Mouse (Mus musculus): ENCODE results near the gene Col25a1.

Col25a1 gene

DNA sequence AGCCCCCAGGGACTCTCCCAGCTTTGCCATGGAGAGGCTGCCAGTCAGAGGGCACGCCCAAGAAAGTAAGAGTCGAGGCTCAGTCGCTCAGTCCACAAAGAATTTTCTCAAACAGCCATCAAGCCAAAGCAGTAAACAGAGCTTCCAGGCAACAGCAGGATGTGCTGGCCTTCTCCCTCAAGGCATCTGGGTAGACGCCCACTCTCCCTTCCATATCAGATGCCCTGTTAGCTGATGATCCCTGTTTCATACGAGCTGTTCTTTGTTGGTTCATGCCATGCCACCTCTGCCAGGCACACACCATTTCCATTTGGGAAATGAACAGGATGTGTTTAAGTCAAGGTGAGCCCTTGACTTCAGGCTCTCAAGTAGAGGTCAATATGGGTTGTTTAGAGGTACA lies 334.1 kb downstream of the Col25a1 start:
- DNase-seq (ENCODE audit: low spot score in 2 of 2), result no peak

DNA sequence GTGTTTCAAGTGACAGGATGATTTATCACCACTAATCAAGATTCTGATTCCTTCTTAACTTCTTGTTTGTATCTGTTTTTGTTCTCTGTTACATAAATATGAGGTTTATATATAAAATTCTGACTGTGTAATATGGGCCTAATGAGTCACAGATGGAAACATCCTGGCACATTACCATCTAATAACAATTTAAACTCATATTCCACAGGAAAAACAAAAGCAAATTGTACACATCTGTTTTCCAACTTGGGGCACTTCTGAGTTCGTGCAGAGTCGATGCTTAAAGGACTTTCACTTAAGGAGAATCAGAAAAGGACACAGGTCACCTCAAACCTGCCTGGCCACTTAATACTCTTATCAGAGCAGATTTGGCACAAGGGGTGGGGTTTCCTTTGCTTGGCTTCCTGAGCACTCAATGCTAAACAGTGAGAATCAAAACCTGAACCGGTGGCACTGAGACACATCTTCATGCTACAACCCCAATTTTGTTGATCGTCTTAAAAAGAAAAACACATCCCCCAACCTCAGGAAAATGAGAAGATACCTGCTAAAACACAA lies 342.0 kb downstream of the Col25a1 start:
- no peak for DNase-seq (ENCODE audit: low spot score in 2 of 2)

DNA sequence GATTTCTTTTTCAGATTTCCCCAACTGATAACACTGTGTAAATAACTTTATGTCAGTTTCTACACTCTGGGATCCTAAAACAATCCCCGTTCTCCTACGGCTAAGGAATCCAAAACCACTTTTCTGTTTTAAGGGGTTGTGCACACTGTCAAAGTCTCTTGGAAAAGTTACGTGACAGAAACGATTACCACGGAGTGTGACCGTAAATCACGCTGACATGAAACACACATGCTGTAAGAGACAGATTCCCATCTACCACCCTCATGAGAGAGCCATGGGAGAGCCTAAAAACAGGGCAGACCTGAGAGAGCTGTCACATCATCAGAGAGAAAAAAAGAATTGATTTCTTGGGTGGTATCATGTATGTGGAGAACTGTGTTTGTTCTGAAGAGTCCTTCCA lies 342.7 kb downstream of the Col25a1 start:
- DNase-seq (ENCODE audit: low spot score in 2 of 2), result no peak

DNA sequence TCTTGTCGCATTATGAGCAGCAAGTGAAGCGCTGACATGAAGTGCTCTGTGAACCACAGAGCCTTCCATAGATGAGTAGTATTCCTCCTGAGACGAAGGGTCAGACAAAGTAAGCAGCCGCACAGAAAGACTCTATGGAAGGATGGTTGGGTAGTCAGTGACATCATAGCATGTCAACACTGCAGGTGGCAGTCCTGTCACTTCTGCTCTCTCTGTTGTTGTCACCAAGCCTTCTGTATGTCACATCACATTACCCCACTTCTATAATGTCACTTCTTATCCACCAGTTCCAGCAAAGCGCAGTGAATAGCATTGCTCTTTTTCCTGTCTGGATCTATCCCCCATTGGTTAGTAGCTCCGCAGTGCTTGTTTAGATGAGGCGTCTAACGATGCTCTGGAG lies 351.2 kb downstream of the Col25a1 start:
- DNase-seq (ENCODE audit: low spot score in 2 of 2), result no peak

DNA sequence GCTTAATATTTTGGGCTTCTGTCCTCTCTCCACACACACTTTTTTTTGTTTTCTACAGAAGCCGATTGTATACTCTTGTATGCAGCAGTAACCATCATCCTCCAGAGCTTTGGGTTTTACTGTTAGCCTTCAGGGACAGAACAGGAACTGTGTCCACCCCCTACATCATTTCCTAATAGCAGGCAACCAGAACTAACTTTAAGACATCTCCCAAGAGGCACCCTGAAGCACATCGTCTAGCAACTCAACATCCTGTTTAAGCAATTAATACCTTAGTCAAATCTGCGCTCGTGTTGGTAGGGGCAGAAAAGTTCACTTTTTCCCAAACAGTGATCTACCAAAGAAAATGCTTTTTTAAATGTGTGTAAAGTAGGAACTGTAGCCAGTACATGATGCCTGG lies 357.5 kb downstream of the Col25a1 start:
- DNase-seq (ENCODE audit: low spot score in 2 of 2), result no peak

DNA sequence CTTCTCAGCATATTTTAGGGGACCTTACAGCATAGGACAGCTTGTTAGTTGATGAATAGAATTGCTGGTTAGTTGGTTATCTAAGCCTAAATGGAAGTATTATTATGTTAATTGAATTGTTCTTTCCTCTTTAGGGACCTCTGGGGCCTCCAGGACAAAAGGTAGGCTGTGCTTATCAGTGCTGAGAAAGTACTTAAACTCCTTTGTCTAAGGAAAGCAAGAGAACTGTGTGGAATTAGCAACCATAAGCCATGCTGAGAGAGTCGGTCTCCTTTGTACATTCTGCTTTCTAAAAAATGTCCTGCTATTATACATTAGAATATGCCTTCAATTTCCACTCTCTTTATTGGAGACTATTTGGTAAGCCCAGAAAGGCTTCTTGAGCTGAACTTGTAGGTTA lies 362.9 kb downstream of the Col25a1 start:
- DNase-seq (ENCODE audit: low spot score in 2 of 2), result no peak

DNA sequence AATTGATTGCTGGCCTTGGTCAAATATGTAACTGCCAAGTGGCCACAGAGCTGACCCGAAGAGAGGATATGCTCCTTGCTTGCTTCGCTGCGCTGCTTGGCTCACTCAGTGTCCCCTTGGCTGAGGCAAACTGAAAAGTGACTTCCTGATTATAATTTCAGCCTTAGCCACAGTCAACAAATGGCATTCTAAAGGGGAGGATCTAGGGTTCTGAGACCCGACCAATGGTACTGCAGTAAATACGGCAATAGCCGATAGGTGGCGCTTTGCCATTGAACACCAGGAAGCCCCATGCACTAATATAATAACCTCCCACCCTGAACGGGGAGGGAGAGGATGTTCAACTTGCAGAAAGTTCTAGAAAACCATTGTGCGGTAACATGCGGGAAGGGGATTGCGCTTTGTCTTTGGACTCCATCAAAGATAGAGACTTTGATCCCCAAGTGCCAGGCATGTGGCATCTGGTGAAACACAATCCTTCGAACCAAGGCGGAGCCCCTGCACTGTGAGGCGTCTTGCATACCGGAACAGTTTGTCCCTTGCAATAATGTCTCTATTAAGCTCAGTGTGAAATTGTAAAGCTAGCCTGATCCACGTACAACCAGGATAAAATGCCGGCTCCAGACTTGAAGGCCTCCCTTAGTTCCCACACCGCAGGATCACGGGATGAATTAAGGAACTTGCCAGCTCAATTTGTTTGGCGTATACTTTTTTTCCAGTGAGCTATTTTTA lies 363.5 kb downstream of the Col25a1 start:
- DNase-seq (ENCODE audit: low spot score in 2 of 2), result no peak

DNA sequence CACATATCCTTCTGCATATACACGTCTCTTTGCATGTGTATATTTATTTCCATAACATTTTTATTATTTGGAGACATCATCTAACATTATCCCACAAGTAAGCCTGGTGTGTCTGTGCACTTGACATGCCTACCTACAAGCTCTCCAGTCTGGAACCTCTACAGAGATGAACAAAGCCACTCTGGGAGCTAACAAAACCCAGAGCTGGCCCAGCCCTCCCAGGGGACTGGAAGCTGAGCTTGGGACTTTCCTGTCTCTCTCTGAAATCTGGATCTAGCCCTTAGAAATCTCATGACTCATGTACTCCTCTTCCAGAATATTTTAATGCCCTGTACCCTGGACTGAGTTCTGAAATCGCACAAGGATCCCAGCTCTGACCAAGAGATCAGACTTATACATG lies 365.7 kb downstream of the Col25a1 start:
- no peak for DNase-seq (ENCODE audit: low spot score in 2 of 2)

DNA sequence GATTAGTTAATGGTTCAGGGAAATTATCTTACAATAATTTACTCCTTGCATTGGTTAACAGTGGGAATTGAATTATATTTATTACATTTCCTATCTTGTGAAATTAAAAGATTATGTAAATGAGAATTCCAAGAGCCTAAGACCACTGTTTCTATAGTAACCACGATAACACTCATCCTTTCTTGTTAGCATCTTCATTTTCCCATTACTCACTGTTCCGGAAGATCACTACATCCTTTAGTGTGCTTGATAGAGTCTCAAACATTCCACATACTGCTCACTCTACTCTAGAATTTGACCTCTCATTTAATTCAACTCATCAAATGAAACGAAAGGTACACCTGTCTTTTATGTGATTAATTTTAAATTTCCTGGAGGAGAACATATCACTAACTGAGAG lies 370.4 kb downstream of the Col25a1 start:
- no peak for DNase-seq (ENCODE audit: low spot score in 2 of 2)

DNA sequence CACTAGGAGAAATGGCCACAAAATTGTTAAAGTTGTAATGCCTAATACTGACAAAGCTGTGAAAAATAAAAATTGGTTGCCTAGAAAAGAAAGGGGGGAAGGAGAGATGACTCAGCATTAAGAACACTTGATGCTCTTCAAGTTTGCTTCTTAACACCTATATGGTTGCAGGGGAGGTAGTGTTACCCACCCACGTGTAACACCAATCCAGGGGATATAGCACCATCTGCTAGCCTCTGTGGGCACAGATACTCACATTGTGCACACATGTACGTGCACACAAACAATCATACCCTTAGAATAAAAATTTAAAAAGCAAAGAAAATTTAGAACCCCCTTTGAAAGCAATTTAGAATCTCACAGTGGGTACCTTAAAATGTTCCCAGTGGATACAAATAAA lies 377.0 kb downstream of the Col25a1 start:
- DNase-seq (ENCODE audit: low spot score in 2 of 2), result no peak

DNA sequence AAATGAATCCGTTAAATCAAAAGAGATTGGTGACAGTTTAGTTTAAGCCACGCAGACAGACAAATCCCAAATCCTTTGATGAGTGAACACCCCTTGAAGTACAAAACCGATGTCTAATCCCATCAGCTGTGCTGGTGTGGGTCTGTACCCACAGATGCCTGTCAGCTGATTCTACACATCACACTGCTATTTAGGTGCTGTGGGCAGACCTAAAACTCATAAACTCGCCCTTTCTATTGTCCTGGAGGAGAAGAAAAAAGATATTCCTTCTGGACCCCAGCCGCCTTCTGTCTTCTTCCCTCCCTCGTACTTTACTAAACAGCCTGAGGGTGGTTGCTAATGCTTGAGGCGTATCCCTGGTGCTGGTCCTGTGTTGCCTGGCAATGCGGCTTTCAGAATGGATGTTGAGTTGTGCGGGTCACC lies 387.2 kb downstream of the Col25a1 start:
- DNase-seq (ENCODE audit: low spot score in 2 of 2), result no peak

DNA sequence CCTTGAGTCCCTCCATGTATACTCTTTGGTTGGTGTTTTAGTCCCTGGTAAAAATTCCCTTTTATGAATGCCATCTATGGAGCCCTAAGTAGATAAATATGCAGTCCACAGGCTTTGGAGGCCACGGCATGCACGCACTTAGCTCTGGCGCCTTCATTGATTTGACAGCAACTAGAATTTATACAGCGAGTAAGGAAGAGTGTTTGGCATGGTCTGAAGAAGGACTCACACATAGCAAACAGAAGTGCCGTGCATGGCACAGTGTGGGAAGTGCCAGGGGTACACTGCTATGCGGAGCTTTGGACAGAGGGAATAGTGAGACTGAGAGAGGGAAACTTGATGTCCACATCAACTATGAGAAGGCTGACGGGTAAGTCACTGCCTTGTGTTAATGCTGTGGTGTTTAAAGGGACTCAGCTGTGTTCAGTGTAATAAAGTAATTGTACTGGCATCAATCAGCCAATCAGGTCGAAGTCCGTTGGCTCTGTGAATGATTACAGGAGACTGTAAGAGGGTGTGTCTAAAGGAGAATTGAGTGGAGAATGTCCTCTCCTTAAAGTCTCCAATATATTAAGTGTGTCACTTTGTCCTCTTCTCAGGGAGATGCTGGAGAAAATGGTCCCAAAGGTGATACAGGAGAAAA lies 390.7 kb downstream of the Col25a1 start:
- DNase-seq (ENCODE audit: low spot score in 2 of 2), result no peak

DNA sequence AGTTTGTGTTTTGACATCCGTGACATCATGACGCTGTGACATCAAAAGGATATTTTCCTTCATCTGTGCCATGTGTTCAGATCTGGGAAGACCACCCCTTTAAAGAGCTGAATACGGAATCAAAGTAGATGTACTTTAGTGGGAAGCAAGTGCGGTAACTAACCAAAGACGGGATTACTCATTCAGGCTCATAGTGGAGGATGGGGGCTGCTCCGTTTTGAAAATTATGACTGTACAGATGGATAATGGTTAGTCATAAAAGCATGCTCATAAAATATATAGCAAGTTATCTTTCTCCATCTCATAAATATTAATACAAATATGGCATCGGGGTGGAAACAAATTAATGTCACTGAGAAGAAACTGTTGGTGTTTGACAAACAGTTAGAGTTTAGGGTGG lies 391.7 kb downstream of the Col25a1 start:
- no peak for DNase-seq (ENCODE audit: low spot score in 2 of 2)

DNA sequence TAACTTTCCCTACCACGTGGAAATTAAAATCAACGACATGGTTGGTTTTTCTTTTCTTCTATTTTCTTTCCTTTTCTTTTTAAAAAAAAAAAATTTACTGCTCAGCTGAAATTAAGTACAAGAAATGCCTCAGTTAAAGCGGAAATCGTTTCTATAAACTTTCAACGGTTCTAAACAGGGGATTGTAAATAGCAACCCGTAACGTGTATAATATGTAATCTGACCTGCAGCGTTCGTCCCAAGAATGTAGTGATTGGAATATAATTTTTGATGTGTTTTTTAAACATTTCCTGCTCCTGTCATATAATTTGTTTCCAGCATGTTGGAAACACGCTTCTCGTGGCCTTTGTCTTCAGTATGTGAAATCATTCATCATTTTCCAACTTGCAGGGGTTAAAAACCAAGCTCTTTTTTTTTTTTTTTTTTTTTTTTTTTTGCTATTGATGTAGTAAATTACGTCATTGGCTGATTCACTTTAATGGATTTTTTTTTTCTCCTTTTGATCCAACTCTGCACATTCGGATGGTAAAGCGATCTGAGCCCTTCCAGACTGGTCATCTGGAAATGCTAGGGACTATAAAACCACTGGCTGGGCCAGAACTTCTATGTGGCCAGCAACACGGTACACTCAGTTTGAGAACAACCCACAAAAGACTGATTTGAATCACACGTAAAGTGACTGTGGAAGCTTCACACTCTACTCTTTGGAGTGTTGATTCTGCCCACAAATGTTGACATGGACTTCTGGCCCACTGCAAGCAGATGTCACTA lies 393.3 kb downstream of the Col25a1 start:
- DNase-seq (ENCODE audit: low spot score in 2 of 2), result no peak

DNA sequence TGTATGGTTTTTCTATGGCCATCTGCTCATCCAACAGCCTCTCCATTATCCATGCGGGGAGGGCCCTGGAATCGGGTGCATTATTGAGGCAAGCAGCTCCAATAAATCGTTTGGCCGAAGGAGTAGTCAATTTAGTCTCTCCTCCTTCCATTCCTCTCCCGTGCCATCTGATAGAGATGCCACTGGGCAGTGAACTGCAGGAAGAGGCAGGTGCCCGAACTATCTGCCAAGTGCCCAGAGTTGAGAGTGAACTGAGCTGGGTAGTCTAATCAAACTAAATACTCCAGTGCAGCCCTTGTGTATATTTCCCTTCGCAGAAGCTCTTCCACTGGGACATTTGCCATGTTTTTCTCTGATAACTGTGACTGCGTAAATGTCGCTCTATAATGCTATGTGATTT lies 403.7 kb downstream of the Col25a1 start:
- no peak for DNase-seq (ENCODE audit: low spot score in 2 of 2)

DNA sequence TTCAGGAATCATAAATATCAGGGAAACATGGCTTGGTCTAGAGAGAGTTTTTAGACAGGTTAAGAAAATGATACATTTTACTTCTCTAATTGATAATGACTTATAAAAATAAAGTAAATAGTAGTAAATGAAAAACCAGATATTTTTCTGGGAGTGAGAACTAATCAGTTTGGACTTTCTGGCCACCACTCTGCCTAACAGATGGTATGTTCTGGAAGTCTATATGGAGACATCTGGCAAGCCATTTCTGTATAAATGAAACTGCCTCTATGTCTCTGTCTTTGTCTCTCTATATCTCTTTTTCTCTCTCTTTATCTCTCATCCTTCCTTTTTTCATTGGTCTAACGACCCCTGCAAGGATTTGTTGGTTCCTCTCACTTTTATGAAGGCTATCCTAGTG lies 410.2 kb downstream of the Col25a1 start:
- no peak for DNase-seq (ENCODE audit: low spot score in 2 of 2)

DNA sequence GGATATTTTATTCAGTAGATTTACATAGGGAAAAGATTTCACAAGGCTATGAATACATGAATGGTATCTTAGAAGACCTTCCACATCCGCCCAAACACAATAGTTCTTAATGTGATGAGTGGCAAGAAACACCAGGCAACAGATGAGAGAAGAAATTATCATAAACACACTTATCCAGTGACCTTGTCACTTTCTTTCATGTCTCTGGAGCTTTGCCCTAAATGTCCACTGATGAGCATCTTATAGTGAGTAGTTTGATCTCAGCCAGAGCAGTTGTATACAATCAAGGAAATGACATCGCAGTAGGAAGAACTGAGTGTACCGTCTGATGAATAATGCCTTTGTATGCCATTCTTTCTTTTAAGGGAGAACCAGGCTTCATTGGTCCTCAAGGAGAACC lies 414.7 kb downstream of the Col25a1 start:
- no peak for DNase-seq (ENCODE audit: low spot score in 2 of 2)

DNA sequence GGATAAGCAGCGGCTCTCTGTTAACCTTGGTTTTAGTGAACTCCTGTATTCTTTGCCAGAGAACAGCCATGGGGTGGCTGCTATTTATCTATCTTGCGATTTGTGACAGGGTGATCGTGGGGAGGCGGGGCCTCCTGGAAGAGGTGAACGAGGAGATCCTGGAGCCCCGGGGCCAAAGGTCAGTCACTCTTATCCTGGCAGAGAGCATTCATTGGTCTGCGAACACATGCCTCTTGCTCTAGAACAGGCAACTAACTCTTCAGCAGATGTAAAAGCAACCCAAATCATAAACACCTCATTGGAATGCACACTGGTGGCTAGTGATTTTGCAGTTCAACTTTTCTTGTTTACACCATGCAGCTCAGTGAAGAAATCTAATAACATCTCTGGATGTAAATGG lies 417.8 kb downstream of the Col25a1 start:
- no peak for DNase-seq (ENCODE audit: low spot score in 2 of 2)

DNA sequence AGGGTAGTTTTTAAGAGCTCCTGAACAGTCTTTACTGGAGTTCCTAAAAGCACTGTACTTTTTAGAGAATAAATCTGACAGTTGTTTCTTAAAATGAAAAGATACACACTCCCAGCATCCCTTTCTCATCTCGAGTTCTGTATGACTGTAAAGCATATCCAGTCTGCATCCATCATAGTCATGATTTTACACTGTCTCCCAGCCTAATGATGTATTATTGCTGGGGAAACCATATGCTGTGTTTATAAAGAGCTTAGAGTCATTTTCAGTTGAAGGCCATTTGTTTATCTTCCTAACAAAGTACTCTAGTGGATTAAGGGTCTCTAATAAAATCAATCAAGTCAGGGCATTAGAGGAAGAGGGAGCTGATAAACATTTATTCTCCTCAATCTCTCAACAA lies 425.0 kb downstream of the Col25a1 start:
- no peak for DNase-seq (ENCODE audit: low spot score in 2 of 2)

DNA sequence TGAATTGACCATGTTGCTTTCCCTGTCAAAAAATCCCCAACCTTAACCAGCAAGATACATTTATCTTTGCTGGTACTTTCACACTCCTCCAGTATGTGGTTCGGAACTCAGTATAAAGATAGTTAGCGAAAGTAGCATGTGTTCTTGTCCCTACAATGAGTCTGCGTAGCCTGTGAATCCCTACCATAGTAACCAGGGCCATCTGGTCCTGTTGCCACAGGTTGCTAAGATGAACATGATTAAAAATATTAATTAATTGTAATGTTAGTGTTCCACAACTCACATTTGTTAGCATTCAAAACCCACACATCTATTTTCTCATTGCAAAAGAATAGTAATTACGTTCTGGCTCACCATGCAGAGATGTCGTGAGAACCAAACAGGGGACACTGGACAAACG lies 434.3 kb downstream of the Col25a1 start:
- no peak for DNase-seq (ENCODE audit: low spot score in 2 of 2)

DNA sequence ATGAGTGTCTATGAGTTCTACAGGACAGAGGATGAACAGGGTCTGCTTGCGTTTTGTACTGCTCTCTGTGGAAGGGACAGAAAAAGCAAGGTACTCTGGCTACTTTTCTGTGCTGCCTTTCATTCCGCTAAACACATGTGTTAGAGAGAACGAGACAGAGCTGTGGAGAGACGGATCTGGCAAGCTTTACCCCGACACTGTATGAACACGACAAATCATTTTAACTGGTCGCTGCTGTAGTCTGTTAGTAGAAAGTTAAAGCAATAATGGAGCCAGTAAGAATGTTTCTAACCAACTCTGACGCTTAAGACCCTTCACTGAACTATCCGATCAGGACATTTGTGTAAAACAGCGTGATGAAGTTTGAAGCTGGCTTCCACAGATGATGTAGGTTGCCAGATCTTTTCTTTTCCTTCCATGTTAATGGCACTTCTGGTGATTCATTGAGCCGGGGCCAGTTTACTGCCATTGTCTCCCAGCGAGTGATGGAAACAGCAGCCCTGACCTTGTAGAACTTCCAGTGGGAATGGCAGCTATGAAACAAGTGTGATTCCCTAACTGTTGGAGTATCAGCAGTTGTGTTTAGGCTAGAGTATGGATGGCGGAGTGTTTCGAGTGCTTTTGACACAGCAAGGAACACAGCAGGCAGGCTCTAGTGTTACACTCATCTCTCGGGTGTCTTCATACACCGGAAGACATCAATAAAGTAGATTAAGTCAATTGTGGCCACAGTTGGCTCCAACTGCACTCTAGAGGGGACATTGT lies 437.2 kb downstream of the Col25a1 start:
- no peak for DNase-seq (ENCODE audit: low spot score in 2 of 2)

DNA sequence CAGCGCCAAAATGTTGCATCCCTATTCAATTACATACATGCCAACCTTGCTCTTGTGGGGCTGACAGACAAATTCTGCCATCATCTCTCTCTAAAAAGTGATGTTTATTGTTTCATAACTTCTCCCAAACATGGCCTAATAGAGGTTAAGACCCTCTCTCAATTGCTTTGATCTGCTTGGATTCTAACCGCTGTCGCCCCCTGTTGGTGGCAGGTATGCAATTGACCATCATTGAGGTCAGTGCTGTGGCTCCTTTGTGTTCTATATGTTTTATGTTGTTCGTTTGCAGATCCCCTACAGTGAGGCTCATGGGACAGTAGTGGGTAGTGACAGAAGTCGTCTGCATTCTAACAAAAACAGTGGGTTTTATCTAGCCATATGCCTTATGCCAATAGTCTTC lies 441.9 kb downstream of the Col25a1 start:
- DNase-seq (ENCODE audit: low spot score in 2 of 2), result no peak

All from spleen, postnatal 36 days (tissue).